Mouse (Mus musculus) inflammation-experienced regulatory T-cells, adult 6 months (primary cell): ENCODE results near the gene Acap3. TPM values are rescaled to one million over a fixed set of nuclear protein-coding genes. Genes with fewer than 3 reads are reported as not detected.

Experiments
- ATAC-seq: one replicate; pipeline ENCODE4 v1.8.0; 2017
- polyA plus RNA-seq, 3 experiments: library from polyadenylated mRNA; unstranded; fragments of 100-300 nt; shearing (Covaris generic); gene quantifications; one replicate each; pipeline ENCODE4 v1.2.1; 2017

Gene Acap3
- 1 to 10 TPM; 4.0 to 9.1 (median 5.8) TPM for polyA plus RNA-seq

GRCm38 (mm10) chr4:155891551-155892001 is at the start of gene Acap3, which contains the start of gene Pusl1:
TSS of gene Acap3 (plus strand) at chr4:155891822.
TSS of gene Pusl1 (minus strand) at chr4:155891781.
- peak; percentile 80 for ATAC-seq

GRCm38 (mm10) chr4:155843231-155843630 is 48.4 kb upstream of the Acap3 start:
- ATAC-seq, result no peak

DNA sequence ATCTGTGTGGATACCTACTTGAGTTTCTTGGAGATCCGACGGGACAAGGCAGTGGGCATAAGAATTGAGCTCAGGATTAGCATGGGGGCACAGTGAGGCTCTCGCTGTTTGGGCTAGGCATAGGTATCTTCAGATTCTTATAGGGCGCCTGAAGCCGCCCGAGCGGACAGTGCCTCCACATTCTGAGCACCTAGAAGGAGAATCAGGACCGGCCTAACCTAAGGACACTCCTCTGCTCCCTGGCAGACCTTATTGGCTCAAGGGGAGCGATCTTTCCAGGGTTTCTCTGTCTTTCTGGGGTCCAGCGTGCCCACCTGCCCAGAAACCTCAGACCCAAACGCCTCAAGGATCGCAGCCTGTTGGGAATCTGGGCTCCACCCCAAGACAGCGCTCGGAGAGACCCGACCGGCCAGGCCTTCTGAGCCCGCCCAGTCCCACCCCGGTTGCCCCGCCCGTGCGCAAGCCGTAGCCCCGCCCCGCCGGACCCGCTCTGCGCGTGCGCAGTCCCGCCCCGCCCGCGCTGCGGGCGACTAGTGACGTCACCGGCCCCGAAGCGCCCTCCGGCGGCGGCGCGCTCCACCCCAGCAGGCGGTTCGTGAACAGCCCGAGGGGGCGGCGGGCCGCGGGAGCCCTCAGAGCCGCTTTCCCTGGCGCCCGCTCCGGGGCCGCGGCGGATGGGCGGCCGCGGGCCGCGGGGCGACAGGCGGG is 44.6 kb upstream of the Acap3 start, which contains the start of gene Dvl1:
Dvl1 (plus strand) TSS at position 532 of the 708 bp plus-strand sequence.
- peak; percentile 90 for ATAC-seq

DNA sequence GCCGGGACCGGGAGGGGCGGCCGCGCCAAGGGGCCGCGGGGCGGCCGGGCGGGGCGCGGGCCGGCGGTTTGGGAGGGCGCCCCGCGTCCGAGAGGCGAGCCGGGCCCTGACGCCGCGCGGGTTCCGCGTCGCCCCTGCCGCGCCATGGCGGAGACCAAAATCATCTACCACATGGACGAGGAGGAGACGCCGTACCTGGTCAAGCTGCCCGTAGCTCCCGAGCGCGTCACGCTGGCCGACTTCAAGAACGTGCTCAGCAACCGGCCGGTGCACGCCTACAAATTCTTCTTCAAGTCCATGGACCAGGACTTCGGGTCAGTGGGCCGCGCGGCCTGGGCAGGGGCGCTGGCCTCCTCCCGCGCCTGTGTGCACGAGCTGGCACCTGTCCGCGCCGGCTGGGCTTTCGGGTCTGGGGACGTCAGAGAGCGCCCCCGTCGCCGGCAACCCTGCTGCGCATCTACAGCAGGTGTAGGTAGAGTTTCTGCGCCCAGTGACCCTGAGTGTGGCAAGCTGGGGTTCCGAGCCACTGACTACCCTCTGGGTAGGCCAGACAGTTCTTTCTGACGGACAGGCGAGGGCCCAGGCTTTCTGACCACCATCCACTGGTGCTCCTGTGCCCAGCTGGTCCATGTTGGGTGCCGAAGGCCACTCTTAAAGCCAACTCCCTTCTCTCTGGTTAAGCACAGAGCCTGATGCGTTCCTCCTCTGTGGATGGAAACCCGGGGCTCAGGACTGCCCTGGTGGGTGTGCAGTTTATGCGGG is 43.9 kb upstream of the Acap3 start:
- ATAC-seq, result peak; percentile 16

- no peak for ATAC-seq
Measured at GRCm38 (mm10) chr4:155848434-155849095, 43.1 kb upstream of the Acap3 start.

- ATAC-seq, result no peak
Measured at GRCm38 (mm10) chr4:155849391-155849790, 42.2 kb upstream of the Acap3 start.

GRCm38 (mm10) chr4:155849792-155850451 is 41.7 kb upstream of the Acap3 start:
- no peak for ATAC-seq

DNA sequence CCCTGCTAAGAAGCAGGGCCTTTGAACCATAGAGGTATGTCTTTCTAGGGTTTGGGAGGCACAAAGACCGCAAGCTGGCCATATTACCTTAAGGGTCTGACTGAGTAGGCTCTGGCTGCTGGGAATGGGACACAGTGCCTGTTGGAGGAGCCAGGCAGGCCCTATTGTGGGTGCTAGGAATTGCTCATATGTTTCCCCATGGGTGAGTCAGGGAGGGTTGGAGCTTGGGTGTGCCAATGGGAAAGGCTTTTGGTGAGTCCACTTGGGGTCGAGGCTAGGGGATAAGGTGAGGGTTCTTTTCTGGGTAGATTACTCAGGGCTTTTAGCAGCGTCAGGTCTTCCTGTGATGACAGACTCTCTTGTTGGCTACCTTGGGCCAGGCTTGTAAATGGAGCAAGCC is 40.3 kb upstream of the Acap3 start:
- ATAC-seq, result no peak

DNA sequence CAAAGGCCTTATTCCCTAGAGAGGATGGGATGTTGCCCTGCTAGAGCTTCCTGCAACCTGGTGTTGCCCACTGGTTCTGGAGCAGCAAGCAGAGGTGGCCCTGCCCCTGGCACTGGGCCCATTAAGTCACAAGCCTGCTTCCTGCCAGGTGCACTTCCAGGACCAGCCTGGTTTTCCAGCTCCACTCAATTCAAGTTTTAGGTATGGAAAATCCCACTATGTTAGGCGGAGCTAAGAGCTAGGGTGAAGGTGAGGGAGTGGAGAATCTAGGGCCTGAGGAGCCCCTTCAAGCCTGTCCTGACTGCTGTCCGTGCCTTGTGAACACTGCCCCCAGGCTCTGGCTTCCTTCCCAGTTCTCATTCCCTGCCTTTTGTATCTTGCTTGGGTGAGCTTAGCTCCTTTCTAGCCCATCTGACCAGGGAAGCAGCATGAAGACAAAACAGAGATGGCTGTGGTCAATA is 39.6 kb upstream of the Acap3 start:
- no peak for ATAC-seq

GRCm38 (mm10) chr4:155853421-155853820 is 38.2 kb upstream of the Acap3 start:
- ATAC-seq, result no peak

GRCm38 (mm10) chr4:155854991-155855390 is 36.6 kb upstream of the Acap3 start:
- no peak for ATAC-seq

- no peak for ATAC-seq
Measured at GRCm38 (mm10) chr4:155856071-155856470, 35.6 kb upstream of the Acap3 start.

DNA sequence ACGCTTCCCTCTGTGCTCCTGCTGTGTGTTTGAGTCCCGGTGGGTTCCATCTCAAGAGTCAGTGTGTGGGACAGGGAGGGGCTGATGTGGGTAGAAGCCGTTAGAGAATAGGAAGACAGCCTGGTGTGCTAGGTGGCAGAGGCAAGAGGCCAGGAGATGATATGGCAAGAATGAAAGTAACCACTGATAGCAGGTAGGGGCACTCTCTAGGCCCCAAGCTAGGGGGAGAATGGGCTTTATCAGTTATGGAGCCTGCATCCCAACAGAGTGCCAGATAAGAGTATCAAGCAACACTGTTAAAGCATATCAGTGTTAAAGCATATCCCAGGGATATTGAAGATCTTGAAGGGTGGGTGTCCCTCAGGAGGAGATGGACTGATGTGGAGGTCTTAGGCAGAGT is 34.7 kb upstream of the Acap3 start:
- no peak for ATAC-seq

GRCm38 (mm10) chr4:155859318-155859717 is 32.3 kb upstream of the Acap3 start:
- ATAC-seq, result no peak

DNA sequence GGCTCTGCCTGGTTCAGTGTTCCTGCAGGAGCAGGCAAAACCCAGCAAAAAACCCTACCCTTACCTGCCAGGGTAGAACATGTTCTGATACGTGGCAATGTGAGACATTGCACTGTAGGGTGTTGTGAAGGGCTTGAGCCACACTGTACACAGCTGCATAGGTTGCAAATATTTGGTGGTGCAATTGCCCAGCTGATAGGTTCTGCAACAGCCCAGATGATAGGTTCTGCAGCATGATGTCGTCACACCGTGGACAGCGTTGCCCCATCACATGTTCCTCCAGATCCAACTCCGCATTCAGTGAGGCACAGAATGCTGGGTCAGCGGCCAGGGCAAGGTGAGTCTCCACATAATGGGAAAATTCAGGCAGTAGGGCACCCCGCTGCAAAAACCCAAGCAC is 29.8 kb upstream of the Acap3 start:
- no peak for ATAC-seq

- no peak for ATAC-seq
Measured at GRCm38 (mm10) chr4:155863001-155863400, 28.6 kb upstream of the Acap3 start, which contains the start of gene Tas1r3. TSS of gene Tas1r3 (minus strand) at chr4:155863362.

DNA sequence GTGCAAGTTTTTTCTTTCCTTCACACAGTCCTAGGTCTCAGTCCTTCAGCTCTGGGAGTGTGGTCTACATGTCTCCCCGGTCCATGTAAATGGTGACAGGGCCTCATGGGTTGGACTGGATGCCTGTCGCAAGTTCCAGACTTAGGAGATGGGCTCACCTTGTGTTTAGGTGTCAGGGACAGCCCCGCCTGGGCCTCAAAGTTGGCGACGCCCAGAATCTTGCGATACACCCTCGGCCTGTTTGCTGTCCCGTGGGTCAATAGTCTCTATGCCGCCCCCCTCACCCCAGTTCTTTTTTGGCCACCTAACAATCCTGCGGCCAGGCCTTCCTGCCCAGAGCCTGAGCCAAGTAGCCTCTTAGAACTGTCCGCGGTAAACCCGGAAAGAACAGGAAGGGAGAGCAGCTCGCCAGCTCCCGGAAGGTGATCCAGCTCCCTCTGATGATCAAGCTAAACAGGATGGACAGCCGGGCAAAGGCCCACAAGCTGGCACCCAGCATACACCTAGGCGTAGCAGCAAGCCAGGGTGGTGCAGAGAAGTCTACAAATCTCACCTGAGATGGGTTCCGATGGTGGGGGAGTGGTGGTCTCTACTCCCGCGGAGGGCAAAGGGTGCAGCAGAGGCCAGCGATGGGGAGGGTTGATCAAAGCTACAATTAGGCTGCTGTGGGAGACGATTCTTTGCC is 22.9 kb upstream of the Acap3 start:
- ATAC-seq, result peak; percentile 41

DNA sequence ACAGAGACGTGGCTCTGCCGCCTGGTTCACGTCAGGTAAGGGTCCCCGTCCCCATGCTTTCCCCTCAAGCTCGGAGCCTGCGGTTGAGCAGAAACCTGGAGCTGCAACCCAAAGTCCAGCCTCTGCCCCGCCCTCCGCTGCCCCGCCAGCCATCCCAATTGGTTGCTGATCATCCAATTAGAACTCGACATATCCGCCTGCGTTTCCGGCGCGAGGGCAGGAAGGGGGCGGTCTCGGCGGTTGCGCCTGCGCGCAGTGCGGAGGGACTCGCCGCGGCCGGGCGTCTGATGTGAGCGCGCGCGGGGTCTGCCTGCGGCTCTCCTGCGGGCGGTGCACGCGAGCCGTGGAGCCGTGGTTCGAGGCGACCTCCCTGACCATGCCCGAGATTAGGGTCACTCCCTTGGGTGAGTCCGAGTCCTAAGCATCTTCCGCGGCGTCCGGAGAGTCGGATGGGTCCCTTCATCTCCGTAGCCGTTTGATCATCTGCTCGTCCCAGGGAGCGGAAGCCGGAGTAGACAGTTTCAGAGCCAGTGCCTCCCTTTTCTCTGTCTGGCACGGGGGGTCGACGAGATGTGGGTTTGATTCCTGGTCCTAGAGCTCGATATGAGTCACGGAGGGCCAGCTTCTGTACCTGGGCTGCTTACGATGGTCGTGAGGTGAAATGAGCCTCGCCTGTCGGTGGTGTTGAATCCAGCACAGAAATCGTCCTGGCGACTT is 22.1 kb upstream of the Acap3 start, which contains the start of the genes Cptp and Ints11:
Cptp (minus strand) TSS at position 124 of the 717 bp plus-strand sequence.
Ints11 (plus strand) TSS at position 230 of the 717 bp plus-strand sequence.
- ATAC-seq, result peak; percentile 97

DNA sequence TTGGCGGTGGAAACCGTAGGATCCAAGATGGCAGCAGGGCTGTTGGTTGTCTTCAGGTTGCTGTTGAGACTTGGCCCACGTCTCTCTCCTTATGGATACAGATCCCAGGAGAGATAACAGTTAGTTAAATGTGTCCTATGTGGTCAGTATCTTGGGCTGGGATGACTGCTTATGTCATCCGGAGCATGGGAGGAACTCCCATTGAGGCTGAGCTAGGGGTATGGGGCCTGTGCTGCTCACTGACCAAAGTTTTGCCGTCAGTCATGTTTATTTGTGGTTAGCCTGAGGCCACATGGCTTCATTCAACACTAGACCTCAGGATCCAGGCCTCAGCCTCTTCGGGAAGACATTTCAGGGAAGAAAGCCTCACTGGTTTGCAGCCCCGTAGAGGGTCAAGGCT is 20.2 kb upstream of the Acap3 start:
- ATAC-seq, result no peak

- ATAC-seq, result no peak
Measured at GRCm38 (mm10) chr4:155883587-155883986, 8.0 kb upstream of the Acap3 start.

- no peak for ATAC-seq
Measured at GRCm38 (mm10) chr4:155886330-155886729, 5.3 kb upstream of the Acap3 start.
